Mouse (Mus musculus) bone marrow, adult 2 months (tissue): Measurements from ENCODE around the gene Adcy7.

Experiments
- CTCF ChIP-seq: fragments of 200-500 bp; IDR thresholded peaks from 2 replicates; pipeline ENCODE4 v1.5.1; 2011; ENCODE audit warnings: low read length, control low read depth; ENCODE audit not compliant: control insufficient read depth, insufficient read depth
- POLR2A ChIP-seq: fragments of 200-500 bp; IDR thresholded peaks from 2 replicates; pipeline ENCODE4 v1.6.1; 2011; ENCODE audit warnings: low read depth, mild to moderate bottlenecking, control low read depth, low read length, borderline replicate concordance; ENCODE audit not compliant: control insufficient read depth

- TF ChIP-seq CTCF (no peak), POLR2A (no peak)
Measured at GRCm38 (mm10) chr8:88241871-88242270, 30.3 kb upstream of the Adcy7 start.
